Mouse (Mus musculus) limb, embryonic 10.5 days (tissue): ENCODE results near the gene Aldh3b1. TPM values are rescaled to one million over a fixed set of nuclear protein-coding genes. Genes with fewer than 3 reads are reported as not detected.
"Not testable (repeated sequence)": the region's sequence is repeated elsewhere in the genome, so short reads cannot be mapped to it uniquely, and the experiment has no call there.

ENCODE experiments used
- DNase-seq: peaks from one replicate; pipeline ENCODE4 v3.0.0-alpha.2; 2017; ENCODE audit warnings: low spot score
- H3K27ac ChIP-seq: fragments of 300-500 bp; sonication (generic); 2 replicates; pipeline ENCODE4 v1.5.1; 2016; ENCODE audit warnings: mild to moderate bottlenecking
- H3K27me3 ChIP-seq: fragments of 300-500 bp; sonication (generic); 2 replicates; pipeline ENCODE4 v1.6.1; 2016; ENCODE audit warnings: low read depth, mild to moderate bottlenecking; ENCODE audit not compliant: poor library complexity, severe bottlenecking
- H3K36me3 ChIP-seq: fragments of 300-500 bp; sonication (generic); 2 replicates; pipeline ENCODE4 v1.6.1; 2016; ENCODE audit warnings: mild to moderate bottlenecking, moderate library complexity
- H3K4me1 ChIP-seq: fragments of 300-500 bp; sonication (generic); 2 replicates; pipeline ENCODE4 v1.6.1; 2016
- H3K4me3 ChIP-seq: fragments of 300-500 bp; sonication (generic); 2 replicates; pipeline ENCODE4 v1.5.1; 2016; ENCODE audit warnings: mild to moderate bottlenecking, moderate library complexity
- H3K9me3 ChIP-seq: fragments of 300-500 bp; sonication (generic); replicated peaks from 2 replicates; pipeline ENCODE4 v1.6.1; 2016; ENCODE audit warnings: mild to moderate bottlenecking
- WGBS: fragments of 180-500 bp; shearing (Covaris S2); methylation state at CpG from one replicate; pipeline ENCODE4 v1.1.7; 2016; 5-methylcytosine and 5-hydroxymethylcytosine counted together
- polyA plus RNA-seq: library from polyadenylated mRNA; unstranded; fragments of >200 nt; fragmentation: Nextera tagmentation; extraction: Ambion mirVana; gene quantifications from 2 replicates; pipeline ENCODE4 v1.2.1, GENCODE M21; 2016

Gene Aldh3b1
- polyA plus RNA-seq, result 0.20 and 0.33 TPM in 2 replicates

DNA sequence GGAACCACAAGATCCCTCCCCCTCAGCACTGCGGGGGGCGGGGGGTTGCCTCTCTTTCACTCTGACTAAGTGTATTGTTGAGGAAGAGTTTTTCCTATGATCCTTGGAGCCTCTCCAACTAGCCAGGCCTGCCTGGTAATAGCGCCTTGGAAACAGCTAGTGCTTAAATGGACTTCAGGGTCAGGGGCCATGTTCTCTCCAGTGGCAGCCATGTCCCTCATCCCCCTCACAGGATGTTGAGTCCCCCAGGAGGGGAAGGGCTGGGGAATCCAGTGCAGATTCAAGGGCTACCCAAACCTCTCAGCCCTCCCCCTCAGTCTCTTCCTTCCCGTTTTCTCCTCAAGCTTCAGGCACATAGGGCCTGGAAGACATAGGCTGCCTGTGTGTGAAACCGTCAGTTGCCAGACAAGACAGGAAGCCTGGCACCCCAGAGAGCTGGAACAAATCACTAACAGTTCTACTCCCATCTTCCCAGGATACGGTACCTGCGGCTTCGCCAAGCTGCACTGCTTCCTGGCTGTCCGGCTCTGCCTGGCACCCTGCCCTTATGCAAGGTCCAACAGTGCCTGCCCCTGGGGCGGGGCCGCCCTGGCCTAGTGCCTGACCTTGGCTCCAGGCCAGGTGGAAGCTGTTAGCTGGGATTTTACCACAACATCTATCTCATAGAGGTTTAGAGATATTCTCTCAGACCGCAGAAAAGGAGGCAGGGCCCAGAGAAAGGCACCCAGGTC, at the start of gene Aldh3b1:
Gene Aldh3b1 (minus strand): TSS at position 598 of the 731 bp plus-strand sequence.
- no peaks in the 10 kb centered on the region for H3K36me3 ChIP-seq
- H3K4me1 ChIP-seq, result peaks cover 11% of the 10 kb centered on the region
- DNase-seq, result no peak
- 66% methylated on average over 12 of the region's 12 CpGs for WGBS
- H3K4me3 ChIP-seq, result no peak within 1 kb of the TSS
- H3K27me3 ChIP-seq, result no peaks in the 10 kb centered on the region
- 0 out of 2 replicates have a peak within 1 kb of the TSS, but pooled peaks have one; percentile 30 for H3K27ac ChIP-seq
- H3K9me3 ChIP-seq, result no peaks in the 10 kb centered on the region

DNA sequence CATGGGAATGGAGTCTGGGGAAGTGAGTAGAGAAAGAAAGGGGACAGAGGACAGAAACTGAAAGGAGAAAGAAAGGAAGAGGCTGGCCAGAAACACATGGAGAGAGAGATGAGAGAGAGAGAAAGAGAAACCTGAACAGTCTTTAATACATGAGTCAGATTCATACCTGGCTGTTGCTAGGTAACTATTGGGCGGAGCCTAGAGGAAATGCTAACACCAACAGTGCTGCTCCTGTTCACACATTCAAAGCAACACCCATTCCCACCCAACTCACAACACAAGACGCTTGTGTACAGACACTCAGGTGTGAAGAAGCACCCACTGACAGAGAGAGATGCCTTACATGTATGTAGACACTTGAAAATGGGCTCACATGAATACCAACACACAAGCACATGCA, 46.3 kb upstream of the Aldh3b1 start:
- DNase-seq, result no peak
- Histone ChIP-seq H3K4me1 (peaks cover 16% of the 10 kb centered on the region), H3K9me3 (no peaks in the 10 kb centered on the region), H3K36me3 (no peaks in the 10 kb centered on the region), H3K27me3 (no peaks in the 10 kb centered on the region), H3K27ac (no peak overlapping the region), H3K4me3 (no peak overlapping the region)
- 87% methylated on average over 2 of the region's 2 CpGs for WGBS

DNA sequence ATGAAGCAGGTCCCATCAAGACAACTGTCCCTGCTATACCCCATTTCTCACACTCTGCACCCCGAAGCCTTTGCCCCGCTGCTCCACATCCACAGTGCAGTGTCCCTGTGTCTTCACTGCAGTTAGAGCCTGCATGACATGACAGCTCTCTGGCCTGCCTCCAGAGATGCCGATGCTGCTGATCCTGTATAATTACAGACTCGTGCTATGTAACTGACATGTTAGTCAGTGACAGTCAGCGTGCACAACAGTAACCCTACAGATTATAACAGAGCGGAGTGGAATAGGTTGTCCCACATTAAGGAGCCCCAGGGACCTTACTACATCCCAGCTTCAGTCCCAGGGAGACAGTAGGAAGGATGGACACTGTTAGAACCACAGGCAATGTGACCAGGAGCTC, 45.0 kb upstream of the Aldh3b1 start:
- not testable (repeated sequence) for DNase-seq, H3K36me3 ChIP-seq, H3K27me3 ChIP-seq, H3K4me3 ChIP-seq, H3K27ac ChIP-seq, H3K9me3 ChIP-seq
- H3K4me1 ChIP-seq, result peaks cover 13% of the 10 kb centered on the region
- 92% methylated on average over 6 of the region's 6 CpGs for WGBS

DNA sequence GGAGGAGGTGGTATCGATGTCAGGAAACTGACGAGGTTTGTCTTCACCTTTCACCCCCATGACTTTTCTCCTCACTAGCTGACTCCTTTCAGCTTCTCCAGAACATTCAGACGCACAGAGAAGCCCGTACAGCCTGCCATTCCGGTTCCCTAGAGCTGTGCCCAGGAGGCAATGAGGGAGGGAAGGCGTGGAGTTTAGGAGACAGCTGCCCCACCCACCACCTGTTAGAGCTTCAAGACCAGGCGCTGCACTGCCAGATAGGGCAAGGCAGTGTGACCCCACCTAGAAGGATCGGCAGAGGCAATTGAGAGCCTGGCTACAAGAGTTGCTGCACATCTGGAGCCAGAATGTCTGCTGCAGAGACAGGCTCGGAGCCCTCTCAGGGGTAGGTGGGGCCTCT, 42.6 kb upstream of the Aldh3b1 start, which contains the start of gene Aldh3b2:
Gene Aldh3b2 (plus strand): TSS at position 100 of the 400 bp plus-strand sequence.
- H3K27me3 ChIP-seq, result no peaks in the 10 kb centered on the region
- H3K27ac ChIP-seq, result peak within 1 kb of the TSS; percentile 44; the same call in 1 of the 2 replicates

DNA sequence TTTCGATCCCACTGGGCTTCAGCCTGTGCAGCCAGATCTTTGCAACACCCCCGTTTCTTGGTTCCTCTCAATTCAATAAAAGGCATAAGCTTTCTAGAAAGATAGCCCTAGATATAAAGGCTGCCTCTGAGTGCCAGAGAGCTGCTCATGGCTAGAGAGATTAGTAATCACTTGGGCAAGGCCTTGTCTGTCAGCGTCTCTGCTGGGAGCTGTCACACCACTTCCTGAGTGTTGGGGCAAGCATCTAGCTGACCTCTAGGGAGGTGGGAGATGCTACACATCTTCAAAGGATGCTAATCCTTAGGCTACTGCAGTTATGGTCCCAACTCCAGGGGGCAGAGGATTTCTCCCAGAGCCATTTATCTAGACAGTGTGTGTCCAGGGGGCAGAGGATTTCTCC, 37.6 kb upstream of the Aldh3b1 start:
- H3K27ac ChIP-seq, result no peak overlapping the region
- H3K4me3 ChIP-seq, result no peak overlapping the region
- peaks cover 15% of the 10 kb centered on the region for H3K4me1 ChIP-seq
- DNase-seq, result no peak
- H3K27me3 ChIP-seq, result no peaks in the 10 kb centered on the region
- H3K36me3 ChIP-seq, result no peaks in the 10 kb centered on the region
- H3K9me3 ChIP-seq, result no peaks in the 10 kb centered on the region
- 66% methylated on average over 3 of the region's 3 CpGs for WGBS

More for the DNA sequence above, 42.6 kb upstream of the Aldh3b1 start, which contains the start of gene Aldh3b2:
- H3K36me3 ChIP-seq, result no peaks in the 10 kb centered on the region
- H3K4me3 ChIP-seq, result no peak within 1 kb of the TSS
- DNase-seq, result no peak
- H3K9me3 ChIP-seq, result no peaks in the 10 kb centered on the region
- 31% methylated on average over 9 of the region's 9 CpGs for WGBS
- H3K4me1 ChIP-seq, result peaks cover 22% of the 10 kb centered on the region

DNA sequence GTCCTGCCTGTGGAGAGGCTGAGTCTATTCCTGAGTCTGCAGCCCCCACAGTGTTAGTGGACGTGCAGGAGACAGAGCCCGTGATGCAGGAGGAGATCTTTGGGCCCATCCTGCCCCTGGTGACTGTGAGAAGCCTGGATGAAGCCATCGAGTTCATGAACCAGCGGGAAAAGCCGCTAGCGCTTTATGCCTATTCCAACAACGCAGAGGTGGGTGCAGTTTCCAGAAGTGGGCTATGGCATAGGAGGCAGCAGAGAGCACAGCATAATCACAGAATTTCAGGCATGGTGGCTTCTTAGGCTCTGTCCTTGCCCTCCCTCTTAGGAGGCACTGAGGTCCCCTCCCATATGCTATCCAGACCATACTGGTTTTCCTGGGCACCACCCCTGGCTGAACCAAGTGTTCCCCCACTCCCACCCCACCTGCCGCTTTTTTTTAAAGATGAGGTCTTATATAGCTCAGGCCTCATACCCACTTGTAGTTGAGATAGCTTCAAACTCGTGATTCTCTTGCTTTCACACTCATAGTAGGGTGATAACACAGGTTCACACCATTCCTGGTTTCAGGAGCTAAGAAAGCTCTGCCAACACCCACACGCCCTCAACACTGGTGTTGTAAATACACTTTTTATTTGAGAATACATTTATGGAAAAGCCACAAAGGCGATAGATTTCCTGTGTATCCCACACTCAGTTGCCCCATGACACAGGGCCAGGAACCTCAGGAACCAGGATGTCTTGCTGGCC, 36.9 kb upstream of the Aldh3b1 start:
- WGBS, result 68% methylated on average over 11 of the region's 11 CpGs
- H3K9me3 ChIP-seq, result no peaks in the 10 kb centered on the region
- no peak overlapping the region for H3K27ac ChIP-seq
- H3K36me3 ChIP-seq, result no peaks in the 10 kb centered on the region
- H3K4me3 ChIP-seq, result no peak overlapping the region
- H3K27me3 ChIP-seq, result no peaks in the 10 kb centered on the region
- no peak for DNase-seq
- H3K4me1 ChIP-seq, result peaks cover 11% of the 10 kb centered on the region; the same call in 1 of the 2 replicates

DNA sequence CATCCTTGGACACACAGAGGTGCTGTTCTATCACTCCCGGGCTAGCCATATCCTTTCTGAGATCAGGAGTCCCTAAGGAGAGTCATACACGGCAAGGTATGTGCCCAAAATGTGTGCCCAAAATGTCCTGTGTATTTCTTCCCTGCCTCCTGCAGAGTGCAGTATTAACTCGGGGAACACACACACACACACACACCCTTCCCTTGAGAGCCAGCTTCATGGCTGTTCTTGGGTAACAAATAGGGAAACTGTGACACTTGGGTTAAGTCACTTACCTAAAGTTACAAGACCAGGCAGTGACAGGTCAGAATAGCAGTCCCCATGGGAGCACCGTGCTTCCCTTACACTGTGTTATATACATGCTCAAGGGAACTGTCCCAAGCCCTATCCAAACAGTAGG, 34.4 kb upstream of the Aldh3b1 start:
- no peak overlapping the region for H3K27ac ChIP-seq
- no peak for DNase-seq
- H3K36me3 ChIP-seq, result no peaks in the 10 kb centered on the region
- H3K27me3 ChIP-seq, result no peaks in the 10 kb centered on the region
- H3K4me3 ChIP-seq, result no peak overlapping the region
- WGBS, result 66% methylated on average over 4 of the region's 4 CpGs
- H3K4me1 ChIP-seq, result peaks cover 4% of the 10 kb centered on the region; the same call in 1 of the 2 replicates
- H3K9me3 ChIP-seq, result no peaks in the 10 kb centered on the region

DNA sequence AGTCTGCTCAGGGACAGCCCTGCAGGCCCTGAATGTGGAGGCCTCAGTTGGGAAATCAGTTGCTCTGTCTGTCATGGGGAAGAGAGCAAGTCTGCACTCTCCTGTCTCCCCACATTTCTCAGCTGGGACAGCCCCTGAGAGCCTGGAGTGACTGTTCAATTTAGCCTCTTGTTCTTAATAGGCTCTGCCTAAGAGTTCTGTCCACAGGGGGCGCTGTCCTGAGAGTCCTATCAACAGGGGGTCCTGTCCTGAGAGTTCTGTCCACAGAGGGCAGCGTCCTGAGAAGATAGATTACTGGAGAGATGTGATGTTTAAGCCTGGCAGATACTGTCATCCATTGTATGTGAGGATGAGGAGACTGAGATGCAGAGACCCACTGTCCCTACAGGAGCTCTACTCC, 32.9 kb upstream of the Aldh3b1 start:
- Histone ChIP-seq H3K27ac (no peak overlapping the region), H3K27me3 (no peaks in the 10 kb centered on the region), H3K4me1 (no peaks in the 10 kb centered on the region), H3K9me3 (no peaks in the 10 kb centered on the region), H3K4me3 (no peak overlapping the region), H3K36me3 (no peaks in the 10 kb centered on the region)
- 16% methylated on average over 2 of the region's 2 CpGs for WGBS
- DNase-seq, result no peak

DNA sequence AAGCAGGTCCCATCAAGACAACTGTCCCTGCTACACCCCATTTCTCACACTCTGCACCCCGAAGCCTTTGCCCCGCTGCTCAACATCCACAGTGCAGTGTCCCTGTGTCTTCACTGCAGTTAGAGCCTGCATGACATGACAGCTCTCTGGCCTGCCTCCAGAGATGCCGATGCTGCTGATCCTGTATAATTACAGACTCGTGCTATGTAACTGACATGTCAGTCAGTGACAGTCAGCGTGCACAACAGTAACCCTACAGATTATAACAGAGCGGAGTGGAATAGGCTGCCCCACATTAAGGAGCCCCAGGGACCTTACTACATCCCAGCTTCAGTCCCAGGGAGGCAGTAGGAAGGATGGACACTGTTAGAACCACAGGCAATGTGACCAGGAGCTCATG, 32.2 kb upstream of the Aldh3b1 start:
- not testable (repeated sequence) for H3K27ac ChIP-seq, H3K27me3 ChIP-seq, H3K4me3 ChIP-seq, H3K36me3 ChIP-seq, H3K4me1 ChIP-seq, DNase-seq, H3K9me3 ChIP-seq
- 91% methylated on average over 6 of the region's 6 CpGs for WGBS

DNA sequence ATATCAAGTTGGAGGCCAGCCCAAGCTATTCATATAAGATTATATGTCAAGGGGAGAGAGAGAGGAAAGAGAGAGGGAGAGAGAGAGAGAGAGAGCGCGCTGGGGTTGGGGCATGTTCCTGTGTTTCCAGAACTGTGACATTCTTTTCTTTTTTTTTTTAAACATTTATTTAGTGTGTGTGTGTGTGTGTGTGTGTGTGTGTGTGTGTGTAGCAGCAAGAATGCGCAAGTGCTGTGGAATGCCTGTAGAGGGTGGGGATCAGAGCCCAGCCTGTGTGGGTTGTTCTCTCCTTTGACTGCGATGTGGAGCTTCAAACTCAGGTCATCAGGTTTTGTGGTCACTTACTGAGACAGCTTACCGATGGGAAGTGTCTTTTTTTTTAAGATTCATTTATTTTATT, 30.6 kb upstream of the Aldh3b1 start:
- DNase-seq, result no peak
- Histone ChIP-seq H3K27ac (no peak overlapping the region), H3K4me1 (no peaks in the 10 kb centered on the region), H3K4me3 (no peak overlapping the region), H3K36me3 (no peaks in the 10 kb centered on the region), H3K9me3 (no peaks in the 10 kb centered on the region), H3K27me3 (no peaks in the 10 kb centered on the region)
- 88% methylated on average over 5 of the region's 5 CpGs for WGBS

DNA sequence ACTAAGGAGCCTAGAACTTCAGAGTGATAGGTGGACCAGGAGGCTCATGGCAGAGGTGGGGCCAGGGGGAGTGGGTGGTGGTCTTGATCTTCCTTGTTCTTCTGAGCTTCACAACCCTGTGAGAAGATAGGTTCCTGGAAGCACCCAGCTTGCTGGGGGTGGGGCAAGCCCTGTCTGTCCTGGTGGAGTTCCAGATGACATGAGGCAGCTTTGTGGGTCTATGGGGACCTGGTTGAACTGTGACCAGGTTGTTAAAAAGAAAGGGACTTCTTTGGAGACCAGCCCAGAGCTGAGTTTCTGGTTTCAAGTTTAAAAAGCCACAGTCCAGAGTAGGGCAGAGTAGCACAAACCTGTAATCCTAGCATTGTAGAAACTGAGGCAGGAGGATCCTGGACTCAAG, 29.4 kb upstream of the Aldh3b1 start:
- Histone ChIP-seq H3K27ac (no peak overlapping the region), H3K4me3 (no peak overlapping the region), H3K27me3 (no peaks in the 10 kb centered on the region), H3K4me1 (no peaks in the 10 kb centered on the region), H3K9me3 (no peaks in the 10 kb centered on the region), H3K36me3 (no peaks in the 10 kb centered on the region)
- no peak for DNase-seq

DNA sequence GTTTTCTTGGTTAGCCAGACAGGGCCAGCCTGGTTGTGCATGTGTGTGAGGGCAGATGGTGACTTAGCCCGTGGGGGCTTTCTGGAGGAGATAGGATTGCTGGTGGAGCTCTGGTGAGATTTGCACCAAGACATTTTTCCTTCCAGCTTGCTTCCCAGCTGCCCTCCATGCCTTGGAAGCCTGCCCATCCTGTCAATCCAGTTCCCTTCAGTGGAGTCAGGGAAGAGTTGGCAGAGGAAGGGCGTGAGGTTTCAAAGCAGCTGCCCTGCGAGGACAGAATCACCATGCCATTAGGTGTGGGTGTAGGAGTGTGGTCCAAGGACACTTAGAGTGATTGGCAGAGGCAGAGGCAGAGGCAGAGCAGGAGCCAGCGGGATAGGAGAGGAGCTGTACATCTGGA, 28.9 kb upstream of the Aldh3b1 start, which contains the start of gene Aldh3b3:
Gene Aldh3b3 (plus strand): TSS at position 176 of the 400 bp plus-strand sequence.
- H3K4me1 ChIP-seq, result no peaks in the 10 kb centered on the region
- H3K36me3 ChIP-seq, result no peaks in the 10 kb centered on the region
- WGBS, result 85% methylated on average over 4 of the region's 4 CpGs
- no peak for DNase-seq
- H3K27me3 ChIP-seq, result no peaks in the 10 kb centered on the region
- H3K27ac ChIP-seq, result no peak within 1 kb of the TSS
- H3K4me3 ChIP-seq, result no peak within 1 kb of the TSS
- H3K9me3 ChIP-seq, result no peaks in the 10 kb centered on the region

DNA sequence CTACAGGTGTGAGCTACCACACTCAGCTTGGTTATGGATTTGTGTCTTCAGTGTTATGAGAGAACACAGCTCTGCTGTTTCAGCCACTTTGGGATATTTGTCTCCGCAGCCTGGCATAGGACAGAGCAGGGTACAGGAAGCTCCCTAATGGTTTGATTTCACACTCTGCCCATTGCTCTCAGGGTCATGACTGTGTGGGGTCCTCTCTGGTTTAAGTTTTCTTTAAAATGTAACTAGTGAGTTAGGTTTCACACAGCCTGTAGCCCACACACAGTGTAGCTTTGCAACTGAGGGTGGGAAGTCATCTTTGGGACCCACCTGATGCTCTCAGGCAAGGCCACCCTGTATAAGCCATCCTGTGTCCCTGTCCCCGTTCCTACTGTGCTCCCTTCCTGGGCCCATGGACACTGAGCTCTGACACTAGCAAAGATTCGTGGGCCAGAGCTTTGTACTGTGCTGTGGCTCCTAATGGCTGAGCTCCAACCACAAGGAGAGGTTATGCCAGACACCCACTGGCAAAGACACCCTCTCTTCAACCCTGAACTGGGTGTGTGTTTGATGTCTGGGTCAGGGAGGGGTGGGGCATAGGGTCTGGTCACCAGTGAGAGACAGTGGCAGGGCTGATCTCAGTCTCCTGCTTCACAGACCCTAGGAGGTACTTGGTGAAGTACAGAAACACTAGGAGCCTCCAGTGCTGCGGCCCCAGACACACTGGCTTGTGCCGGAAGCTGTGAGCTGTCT, 27.9 kb upstream of the Aldh3b1 start:
- DNase-seq, H3K4me3 ChIP-seq, H3K27ac ChIP-seq, H3K4me1 ChIP-seq, H3K36me3 ChIP-seq, H3K9me3 ChIP-seq, H3K27me3 ChIP-seq: not testable (repeated sequence)
- WGBS, result 87% methylated on average over 5 of the region's 5 CpGs
